Mouse (Mus musculus): ENCODE data around the gene Gm17093.
"Not testable (repeated sequence)": the region's sequence is repeated elsewhere in the genome, so short reads cannot be mapped to it uniquely, and the experiment has no call there.

Gene Gm17093

GRCm38 (mm10) chr14:44517976-44518375, at the start of gene Gm17093:
TSS of gene Gm17093 (plus strand) at chr14:44518276.
- DNase-seq (ENCODE audit: low spot score in 2 of 2) = not testable (repeated sequence)

GRCm38 (mm10) chr14:44492163-44492562, 25.9 kb upstream of the Gm17093 start, which contains the start of gene BC061237:
TSS of gene BC061237 (plus strand) at chr14:44492463.
- DNase-seq (ENCODE audit: low spot score in 2 of 2) = not testable (repeated sequence)

GRCm38 (mm10) chr14:44547961-44548360, 29.9 kb downstream of the Gm17093 start:
- not testable (repeated sequence) for DNase-seq (ENCODE audit: low spot score in 2 of 2)

All from heart, adult 9 months (tissue).